Mouse (Mus musculus) frontal cortex, postnatal 10 days (tissue): Measurements from ENCODE around the gene Sept1.
"Not testable (repeated sequence)": the region's sequence is repeated elsewhere in the genome, so short reads cannot be mapped to it uniquely, and the experiment has no call there.

Experiments
- DNase-seq, 2 experiments: peaks; one replicate each; pipeline ENCODE4 v3.0.0; 2022; ENCODE audit warnings: low spot score in 2 of 2, mixed read lengths in 1 of 2

The Sept1 gene

GRCm38 (mm10) chr7:127194633-127195029 lies 38.3 kb downstream of the Sept1 start:
- no peak for DNase-seq

- no peak for DNase-seq
Measured at GRCm38 (mm10) chr7:127194011-127194632, 38.8 kb downstream of the Sept1 start.

- no peak for DNase-seq
Measured at GRCm38 (mm10) chr7:127192989-127193388, 39.9 kb downstream of the Sept1 start.

- DNase-seq: no peak
Measured at GRCm38 (mm10) chr7:127190672-127191071, 42.3 kb downstream of the Sept1 start.

GRCm38 (mm10) chr7:127188305-127189276 lies 44.3 kb downstream of the Sept1 start:
- DNase-seq: no peak

GRCm38 (mm10) chr7:127187351-127187750 lies 45.6 kb downstream of the Sept1 start:
- DNase-seq: no peak

- no peak for DNase-seq
Measured at GRCm38 (mm10) chr7:127185601-127186000, 47.3 kb downstream of the Sept1 start.

- DNase-seq: no peak
Measured at GRCm38 (mm10) chr7:127184720-127185119, 48.2 kb downstream of the Sept1 start.

GRCm38 (mm10) chr7:127183828-127184227 lies 49.1 kb downstream of the Sept1 start:
- no peak for DNase-seq

GRCm38 (mm10) chr7:127183345-127183744 lies 49.6 kb downstream of the Sept1 start:
- DNase-seq: no peak

GRCm38 (mm10) chr7:127181724-127182123 lies 51.2 kb downstream of the Sept1 start:
- DNase-seq: not testable (repeated sequence)

- no peak for DNase-seq
Measured at GRCm38 (mm10) chr7:127180783-127181182, 52.1 kb downstream of the Sept1 start.

- DNase-seq: no peak
Measured at GRCm38 (mm10) chr7:127176937-127177336, 56.0 kb downstream of the Sept1 start.

GRCm38 (mm10) chr7:127166501-127166900 lies 66.4 kb downstream of the Sept1 start:
- no peak for DNase-seq

- DNase-seq: no peak
Measured at GRCm38 (mm10) chr7:127165607-127166493, 67.1 kb downstream of the Sept1 start.
